Mouse (Mus musculus) kidney, postnatal 0 days (tissue): ENCODE measurements around the gene Mark2. TPM values are rescaled to one million over a fixed set of nuclear protein-coding genes. Genes with fewer than 3 reads are reported as not detected.

Source experiments
- ATAC-seq: fragments of 200-750 bp; cut with Nextera tagmentation; replicated peaks from 2 replicates; pipeline ENCODE4 v1.8.0; 2017; ENCODE audit warnings: low read depth, moderate number of reproducible peaks, moderate TSS enrichment, moderate library complexity; ENCODE audit not compliant: low FRiP score
- DNase-seq: peaks from one replicate; pipeline ENCODE4 v3.0.0-alpha.2; 2016; ENCODE audit warnings: low spot score
- H3K27ac ChIP-seq: fragments of 300-500 bp; sonication (generic); 2 replicates; pipeline ENCODE4 v1.5.1; 2014; ENCODE audit warnings: mild to moderate bottlenecking
- H3K27me3 ChIP-seq: fragments of 300-500 bp; sonication (generic); 2 replicates; pipeline ENCODE4 v1.6.1; 2014; ENCODE audit warnings: low read length, mixed read lengths; ENCODE audit not compliant: insufficient read depth
- H3K36me3 ChIP-seq: fragments of 300-500 bp; sonication (generic); 2 replicates; pipeline ENCODE4 v1.6.1; 2014; ENCODE audit warnings: low read length, mixed read lengths; ENCODE audit not compliant: insufficient read depth
- H3K4me1 ChIP-seq: fragments of 300-500 bp; sonication (generic); replicated peaks from 2 replicates; pipeline ENCODE4 v1.6.1; 2014; ENCODE audit warnings: antibody characterized with exemption, low read length, mixed read lengths; ENCODE audit not compliant: insufficient read depth
- H3K4me2 ChIP-seq: fragments of 300-500 bp; sonication (generic); 2 replicates; pipeline ENCODE4 v1.6.1; 2014; ENCODE audit warnings: mild to moderate bottlenecking, low read length, moderate library complexity, mixed read lengths
- H3K4me3 ChIP-seq: fragments of 300-500 bp; sonication (generic); replicated peaks from 2 replicates; pipeline ENCODE4 v1.5.1; 2014; ENCODE audit warnings: low read depth, low read length
- H3K9ac ChIP-seq: fragments of 300-500 bp; sonication (generic); 2 replicates; pipeline ENCODE4 v1.6.1; 2014; ENCODE audit warnings: low read depth, low read length
- H3K9me3 ChIP-seq: fragments of 300-500 bp; sonication (generic); replicated peaks from 2 replicates; pipeline ENCODE4 v1.6.1; 2016; ENCODE audit warnings: low read length, inconsistent platforms, mixed read lengths
- CTCF ChIP-seq: IDR thresholded peaks from 2 replicates; pipeline ENCODE4 v1.5.1; 2016; ENCODE audit warnings: antibody characterized with exemption, low read depth, mild to moderate bottlenecking, moderate library complexity
- WGBS: fragments of 180-500 bp; shearing (Covaris S2); extraction: QIAGEN DNeasy Blood & Tissue Kit; methylation state at CpG from one replicate; pipeline ENCODE4 v1.1.7; 2014; 5-methylcytosine and 5-hydroxymethylcytosine counted together
- polyA plus RNA-seq: library from polyadenylated mRNA; unstranded; fragments of >200 nt; fragmentation: Nextera tagmentation; extraction: Ambion mirVana; gene quantifications from 2 replicates; pipeline ENCODE4 v1.2.1, GENCODE M21; 2015

Mark2 gene
- polyA plus RNA-seq, 1 experiment from 2014 or later = 35.5 TPM

GRCm38 (mm10) chr19:7301647-7302492, 39.8 kb downstream of the Mark2 start:
- Histone ChIP-seq H3K9ac (no peak overlapping the region), H3K27me3 (no peaks in the 10 kb centered on the region), H3K36me3 (no peaks in the 10 kb centered on the region), H3K4me3 (no peak overlapping the region), H3K9me3 (no peaks in the 10 kb centered on the region), H3K4me2 (no peak overlapping the region), H3K27ac (peak overlapping the region; percentile 71), H3K4me1 (peaks cover 31% of the 10 kb centered on the region; the same call in 1 of the 2 replicates)
- WGBS = 53% methylated on average over 7 of the region's 7 CpGs
- no peak for ATAC-seq
- DNase-seq = no peak
- TF ChIP-seq CTCF = no peak

GRCm38 (mm10) chr19:7300078-7300477, 41.6 kb downstream of the Mark2 start:
- DNase-seq (no peak), ATAC-seq (no peak)
- WGBS = 100% methylated on average over 1 of the region's 1 CpGs
- Histone ChIP-seq H3K9me3 (no peaks in the 10 kb centered on the region), H3K27ac (no peak overlapping the region), H3K4me2 (no peak overlapping the region), H3K4me3 (no peak overlapping the region), H3K4me1 (peaks cover 24% of the 10 kb centered on the region; the same call in 1 of the 2 replicates), H3K9ac (no peak overlapping the region), H3K36me3 (no peaks in the 10 kb centered on the region), H3K27me3 (no peaks in the 10 kb centered on the region)
- no peak for TF ChIP-seq CTCF

- TF ChIP-seq CTCF = no peak
- Histone ChIP-seq H3K4me2 (no peak overlapping the region), H3K9ac (no peak overlapping the region), H3K4me3 (no peak overlapping the region), H3K27me3 (no peaks in the 10 kb centered on the region), H3K36me3 (no peaks in the 10 kb centered on the region), H3K4me1 (peaks cover 27% of the 10 kb centered on the region), H3K9me3 (no peaks in the 10 kb centered on the region), H3K27ac (no peak overlapping the region)
- ATAC-seq (no peak), DNase-seq (no peak)
These were observed 42.6 kb downstream of the Mark2 start for GRCm38 (mm10) chr19:7299052-7299451.

- H3K9me3 ChIP-seq = no peaks in the 10 kb centered on the region
- no peak for DNase-seq
- no peak for TF ChIP-seq CTCF
- no peak overlapping the region for H3K9ac ChIP-seq
- H3K27ac ChIP-seq = peak overlapping the region; percentile 51
- H3K4me2 ChIP-seq = no peak overlapping the region
- no peak overlapping the region for H3K4me3 ChIP-seq
- 65% methylated on average over 4 of the region's 4 CpGs for WGBS
- no peaks in the 10 kb centered on the region for H3K36me3 ChIP-seq
- no peak for ATAC-seq
- H3K27me3 ChIP-seq = no peaks in the 10 kb centered on the region
- H3K4me1 ChIP-seq = peaks cover 32% of the 10 kb centered on the region
These were observed 45.7 kb downstream of the Mark2 start for GRCm38 (mm10) chr19:7295959-7296358.

- no peaks in the 10 kb centered on the region for H3K36me3 ChIP-seq
- 35% methylated on average over 15 of the region's 15 CpGs for WGBS
- H3K27ac ChIP-seq = peak overlapping the region; percentile 51
- peak overlapping the region; percentile 23; the same call in 1 of the 2 replicates for H3K4me2 ChIP-seq
- peaks cover 32% of the 10 kb centered on the region for H3K4me1 ChIP-seq
- no peak for TF ChIP-seq CTCF
- H3K4me3 ChIP-seq = no peak overlapping the region
- no peak for DNase-seq
- no peaks in the 10 kb centered on the region for H3K9me3 ChIP-seq
- no peak overlapping the region for H3K9ac ChIP-seq
- H3K27me3 ChIP-seq = no peaks in the 10 kb centered on the region
- peak; percentile 85 for ATAC-seq
These were observed 46.5 kb downstream of the Mark2 start for GRCm38 (mm10) chr19:7295071-7295658.

GRCm38 (mm10) chr19:7294098-7294876, 47.4 kb downstream of the Mark2 start:
- no peaks in the 10 kb centered on the region for H3K36me3 ChIP-seq
- H3K4me1 ChIP-seq = peaks cover 32% of the 10 kb centered on the region
- H3K27me3 ChIP-seq = no peaks in the 10 kb centered on the region
- DNase-seq (no peak), ATAC-seq (no peak)
- H3K4me2 ChIP-seq = peak overlapping the region; percentile 23; the same call in 1 of the 2 replicates
- peak overlapping the region; percentile 51 for H3K27ac ChIP-seq
- WGBS = 49% methylated on average over 8 of the region's 8 CpGs
- no peaks in the 10 kb centered on the region for H3K9me3 ChIP-seq
- no peak for TF ChIP-seq CTCF
- H3K9ac ChIP-seq = peak overlapping the region; percentile 3; the same call in 1 of the 2 replicates
- no peak overlapping the region for H3K4me3 ChIP-seq
